Mouse (Mus musculus) liver, adult (tissue): ENCODE measurements at regions not wholly inside any gene's neighbourhood (a gene's known extent, or its start where the extent isn't known, plus 50 kb on each side); places are given as distances from the start of the nearest gene placed in this dataset.

ENCODE experiments used
- GATA4 ChIP-seq: IDR thresholded peaks from 2 replicates; pipeline ENCODE4 v1.6.1; 2014; ENCODE audit warnings: mild to moderate bottlenecking, low read length; ENCODE audit not compliant: insufficient replicate concordance

DNA sequence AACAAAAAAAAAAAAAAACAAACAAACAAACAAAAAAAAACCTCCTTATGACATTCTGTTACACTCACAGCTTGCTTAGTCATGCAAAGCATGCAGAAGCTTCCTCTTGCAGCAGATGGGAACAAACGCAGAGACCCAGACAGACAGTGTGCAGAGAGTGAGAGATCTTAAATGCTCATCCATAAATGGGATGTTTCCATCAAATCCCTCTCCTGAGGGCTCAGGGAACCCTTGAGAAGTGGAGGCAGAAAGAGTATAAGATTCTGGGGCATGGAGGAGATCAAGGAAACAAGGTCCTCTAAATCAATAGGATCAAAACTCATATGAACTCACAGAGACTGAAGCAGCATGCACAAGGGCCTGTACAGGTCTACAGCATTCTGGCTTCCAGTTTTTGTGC lies 52.5 kb downstream of the Adm start:
- TF ChIP-seq GATA4, result no peak

DNA sequence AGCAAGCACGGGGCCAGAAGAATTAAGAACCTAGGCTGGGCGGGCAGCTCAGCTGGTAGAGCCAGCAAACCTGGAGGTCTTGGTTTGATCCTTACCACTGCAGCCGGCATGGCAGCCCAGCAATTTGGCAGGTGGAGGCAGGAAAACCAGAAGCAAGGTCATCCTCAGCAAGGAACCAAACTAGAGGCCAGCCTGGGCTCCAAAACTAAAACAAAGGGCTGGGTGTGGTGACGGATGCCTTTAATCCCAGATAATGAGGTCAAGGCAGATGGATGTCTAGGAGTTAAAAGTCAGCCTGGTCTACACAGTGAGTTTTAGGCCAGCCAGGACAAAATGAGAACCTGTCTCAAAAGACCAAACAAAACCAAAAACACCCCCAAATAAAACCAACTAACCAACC lies 55.5 kb downstream of the Adm start:
- TF ChIP-seq GATA4, result no peak

- TF ChIP-seq GATA4, result peak; percentile 26; the same call in 1 of the 2 replicates
Observed at GRCm38 (mm10) chr7:110688884-110689681, 61.6 kb downstream of the Adm start.

DNA sequence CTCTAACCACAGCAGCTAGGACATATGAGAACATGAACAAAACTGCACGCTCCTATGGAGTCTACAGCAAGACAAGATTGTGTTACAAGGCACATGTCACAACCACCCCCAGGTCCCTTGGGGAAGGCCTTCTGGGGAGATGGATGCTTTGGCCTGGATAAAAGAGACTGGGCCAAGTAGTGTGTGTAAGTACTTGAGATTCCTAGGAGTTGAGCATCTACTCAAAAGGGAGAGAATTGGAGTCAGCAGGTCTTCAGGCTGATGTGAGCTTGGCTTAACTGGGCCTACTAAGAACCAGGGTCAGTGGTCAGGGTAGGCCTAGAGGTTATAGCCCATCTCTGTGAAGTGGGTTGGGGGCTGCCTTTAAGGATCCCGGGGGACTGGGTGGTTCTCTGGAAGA lies 62.8 kb downstream of the Adm start:
- no peak for TF ChIP-seq GATA4

- TF ChIP-seq GATA4, result no peak
Observed at GRCm38 (mm10) chr7:110690856-110691255, 63.4 kb downstream of the Adm start.

GRCm38 (mm10) chr7:110694262-110694661 lies 66.8 kb downstream of the Adm start:
- TF ChIP-seq GATA4, result no peak

DNA sequence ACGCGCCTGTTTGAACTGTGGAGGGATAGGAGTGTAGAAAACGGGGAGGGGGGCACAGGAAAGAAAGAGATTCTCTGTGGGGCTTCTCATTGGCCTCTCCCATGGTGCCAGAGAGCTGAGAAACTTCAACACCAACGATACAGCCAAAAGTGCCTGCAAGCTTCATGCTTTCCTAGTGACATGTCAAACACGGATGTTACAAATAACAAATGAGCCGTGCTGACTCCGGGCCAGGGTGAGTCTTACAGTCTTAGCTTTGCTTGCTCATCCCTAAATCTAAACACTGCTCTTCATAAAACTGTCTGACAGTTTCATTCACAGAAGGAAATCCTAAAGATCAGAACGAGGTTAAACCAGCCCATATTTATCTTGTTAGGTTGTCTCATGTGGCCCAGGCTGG lies 68.3 kb downstream of the Adm start:
- no peak for TF ChIP-seq GATA4

DNA sequence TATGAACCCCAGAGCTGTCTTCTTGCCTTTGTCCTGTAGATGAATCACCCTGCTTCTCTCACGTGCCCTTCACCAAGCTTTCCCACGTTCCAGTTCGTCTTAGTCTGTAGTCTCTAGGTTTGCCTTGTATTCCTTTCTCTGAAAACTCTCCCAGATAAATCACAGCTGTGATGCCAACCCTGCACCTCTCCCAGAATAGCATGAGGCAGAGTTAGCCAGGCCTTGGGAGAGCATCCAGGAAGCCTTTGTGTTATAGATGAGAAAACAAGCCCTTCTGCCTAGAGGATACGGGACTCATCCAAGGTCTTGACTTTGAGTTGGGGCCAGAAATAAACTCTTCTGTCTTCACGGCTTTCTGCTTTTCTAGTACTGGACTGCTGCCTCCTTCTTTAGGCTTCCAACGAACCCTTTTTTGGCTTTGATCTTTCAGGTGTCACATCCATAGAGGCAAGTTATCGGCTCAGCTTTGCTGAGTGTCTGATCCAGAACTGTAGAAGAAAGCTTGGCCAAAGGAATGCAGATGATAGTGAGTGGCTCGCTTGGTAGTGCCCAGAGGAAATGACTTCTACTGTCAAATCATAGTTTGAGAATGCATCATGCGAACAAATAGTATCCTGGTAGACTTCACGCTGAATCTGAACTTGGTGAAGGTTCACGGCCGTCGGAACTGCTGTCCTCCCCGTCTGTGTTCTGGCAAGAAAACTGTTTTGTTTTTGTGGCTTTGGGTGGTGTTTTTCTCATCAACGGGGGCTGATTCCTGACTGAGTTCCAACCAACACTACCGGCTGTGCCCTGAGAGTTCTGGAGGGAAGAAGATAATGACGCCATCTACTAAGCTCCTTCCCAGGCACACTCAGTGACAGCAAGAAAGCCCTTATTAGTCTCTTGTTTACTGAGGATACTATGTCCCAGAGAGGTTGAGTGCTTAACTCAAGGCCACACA lies 69.5 kb upstream of the Ampd3 start:
- no peak for TF ChIP-seq GATA4

GRCm38 (mm10) chr7:110699596-110699995 lies 68.4 kb upstream of the Ampd3 start:
- no peak for TF ChIP-seq GATA4

DNA sequence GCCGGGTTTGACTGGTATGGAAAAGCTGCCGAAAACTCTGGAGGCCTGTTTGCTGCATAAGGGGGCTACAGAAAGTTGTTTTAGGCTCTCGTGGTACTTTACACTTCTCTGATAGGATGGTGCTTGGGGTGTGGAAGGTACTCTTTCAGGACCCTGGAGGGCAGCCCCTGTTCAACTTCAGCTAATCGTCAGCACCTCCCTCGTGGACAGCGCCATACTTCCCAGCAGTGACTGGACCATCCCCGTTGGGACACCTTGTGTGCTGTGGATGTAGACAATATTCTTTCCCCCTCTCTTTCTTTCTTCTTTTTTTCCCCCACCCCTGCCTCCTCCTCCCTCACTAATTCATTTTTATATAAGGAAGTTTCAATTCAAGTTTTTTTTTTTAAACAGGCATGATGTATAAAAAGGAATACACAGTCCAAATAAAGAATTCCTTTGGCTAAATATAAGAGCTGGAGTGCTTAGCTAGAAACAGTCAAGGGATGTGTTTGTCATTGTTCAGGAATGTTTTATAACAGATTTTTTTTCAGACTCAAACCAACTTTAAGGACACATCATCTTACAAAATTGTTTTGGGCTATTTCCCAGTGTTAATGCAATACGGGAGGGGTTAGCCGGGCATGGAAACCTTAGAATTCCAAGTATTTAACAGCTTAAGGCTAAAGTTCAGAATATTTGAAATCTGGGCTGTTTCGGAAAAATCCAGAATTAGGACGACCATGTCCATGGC lies 66.2 kb upstream of the Ampd3 start:
- no peak for TF ChIP-seq GATA4

DNA sequence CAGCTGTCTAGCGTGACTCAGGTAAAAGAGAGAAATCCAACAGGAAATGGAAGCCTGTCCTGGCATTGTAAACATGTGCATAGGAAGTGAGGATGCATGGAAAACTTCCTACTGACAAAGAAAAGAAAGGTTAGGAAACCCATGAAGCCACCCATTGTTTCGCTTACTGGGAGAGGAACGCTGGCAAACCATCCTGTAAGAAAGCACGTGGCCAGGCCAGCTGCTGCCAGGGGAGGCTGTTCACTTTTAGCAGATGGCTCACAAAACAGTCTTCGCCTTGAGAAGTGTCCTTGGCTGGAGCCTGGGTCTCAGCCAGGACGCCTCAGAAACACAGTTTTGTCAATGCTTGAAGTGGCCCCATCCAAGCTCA lies 65.6 kb upstream of the Ampd3 start:
- TF ChIP-seq GATA4, result no peak

- TF ChIP-seq GATA4, result no peak
Observed at GRCm38 (mm10) chr7:110705311-110706000, 62.5 kb upstream of the Ampd3 start.

GRCm38 (mm10) chr7:110706001-110706695 lies 61.9 kb upstream of the Ampd3 start:
- TF ChIP-seq GATA4, result no peak

GRCm38 (mm10) chr7:110706696-110707087 lies 61.3 kb upstream of the Ampd3 start:
- no peak for TF ChIP-seq GATA4

- no peak for TF ChIP-seq GATA4
Observed at GRCm38 (mm10) chr7:110708116-110708515, 59.9 kb upstream of the Ampd3 start.

DNA sequence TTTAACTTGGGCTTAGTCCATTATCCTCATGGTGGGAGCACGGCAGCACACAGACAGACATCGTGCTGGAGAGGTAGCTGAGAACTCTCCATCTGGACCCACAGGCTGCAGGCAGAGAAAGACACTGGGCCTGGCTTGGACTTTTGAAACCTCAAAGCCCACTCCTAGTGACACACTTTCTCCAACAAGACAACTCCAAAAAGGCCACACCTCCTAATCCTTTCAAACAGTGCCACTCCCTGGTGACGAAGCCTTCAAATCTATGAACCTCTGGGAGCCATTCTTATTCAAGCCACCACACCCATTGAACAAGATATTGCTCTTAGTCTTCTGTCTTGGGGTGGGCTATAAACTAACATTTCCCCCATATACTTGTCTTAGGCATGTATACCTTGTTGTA lies 59.2 kb upstream of the Ampd3 start:
- no peak for TF ChIP-seq GATA4
